Mouse (Mus musculus): Measurements from ENCODE around the gene Hexim1.
A peak's percentile ranks its signal among the peaks of the same experiment; 100 is the strongest.

Hexim1 gene

DNA sequence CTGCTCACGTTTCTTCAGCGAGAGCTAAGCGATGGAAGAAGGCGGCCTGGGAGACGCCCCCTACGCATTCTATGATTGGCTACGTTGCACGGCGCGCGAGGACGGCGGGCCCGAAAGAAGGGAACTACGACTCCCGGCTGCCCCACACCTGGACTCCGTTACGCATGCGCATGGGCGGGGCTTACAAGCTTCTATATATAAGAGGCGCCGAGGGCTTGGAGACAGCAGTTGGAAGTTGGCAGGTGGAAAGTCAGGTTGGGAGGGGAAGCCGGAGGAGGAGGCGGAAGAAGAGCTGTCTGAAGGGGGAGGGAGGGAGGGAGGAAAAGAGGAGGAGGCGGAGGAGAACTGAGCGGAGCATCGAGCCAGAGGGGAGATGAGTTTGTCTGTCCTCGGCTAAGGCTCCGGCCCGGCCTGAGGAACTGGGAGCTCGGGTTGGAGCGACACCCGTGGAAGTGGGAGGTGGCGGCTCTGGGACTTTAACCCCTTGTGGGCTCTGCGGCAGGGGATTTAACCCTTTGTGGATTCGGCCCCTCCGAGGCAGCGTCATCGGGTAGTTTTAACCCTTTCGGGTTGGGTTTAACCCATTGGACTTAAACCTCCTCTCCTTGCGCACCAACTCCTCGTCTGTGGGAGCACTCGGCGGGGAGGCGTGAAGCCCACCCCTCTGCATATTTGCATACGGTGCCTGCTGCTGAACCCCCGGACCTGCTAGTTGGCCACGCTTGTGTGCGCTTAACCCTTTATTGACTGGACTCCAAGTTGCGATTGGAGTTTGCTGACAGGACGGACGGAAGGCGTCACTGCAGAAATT, at the start of gene Hexim1:
TSS of gene Hexim1 (plus strand) at position 224 of the 811 bp plus-strand sequence.
- peak; percentile 100 for DNase-seq (ENCODE audit: inconsistent ontology term)

DNA sequence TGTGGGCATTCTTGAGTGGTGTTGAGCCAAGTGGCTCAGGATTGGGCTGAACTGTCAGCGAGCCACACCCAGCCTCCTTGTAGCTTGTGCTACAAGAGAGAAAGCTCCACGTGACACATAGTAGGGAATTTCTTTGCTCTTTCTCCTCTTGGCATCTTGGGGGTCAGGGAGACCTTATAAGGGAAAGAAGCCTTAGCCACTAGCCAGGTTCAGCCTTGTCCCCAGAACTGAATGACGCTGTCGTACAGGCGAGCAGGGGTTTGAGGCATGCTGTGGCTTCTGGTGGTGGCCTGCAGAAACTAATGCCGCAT, 49.0 kb upstream of the Hexim1 start:
- no peak for DNase-seq (ENCODE audit: inconsistent ontology term)

DNA sequence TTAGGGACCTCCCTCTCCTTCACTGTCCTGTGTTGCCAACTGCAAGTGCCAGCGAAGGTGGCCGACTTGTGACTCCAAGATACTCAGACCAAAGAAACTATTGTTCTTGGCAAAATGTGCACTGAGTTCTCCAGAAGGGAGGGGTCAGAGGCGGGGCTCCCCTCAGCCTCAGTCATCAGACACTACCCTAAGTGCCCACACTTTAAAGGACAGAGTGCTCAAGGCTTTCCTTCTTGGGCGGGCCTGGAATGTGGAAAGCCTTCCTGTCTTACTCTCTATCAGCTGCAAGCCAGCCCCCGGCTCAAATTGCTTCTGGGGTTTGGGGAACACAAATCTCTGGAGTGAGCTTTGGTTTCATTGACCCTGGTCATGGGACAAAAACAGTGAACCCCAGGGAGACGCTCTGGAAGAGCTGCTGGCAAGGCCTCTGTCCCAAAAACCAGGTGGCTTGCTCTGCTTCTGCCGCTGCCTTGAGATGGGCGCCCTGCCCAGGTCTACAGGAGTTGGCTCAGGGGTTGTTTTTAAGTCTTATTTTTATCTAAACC, 48.5 kb upstream of the Hexim1 start:
- DNase-seq (ENCODE audit: inconsistent ontology term) = no peak

DNA sequence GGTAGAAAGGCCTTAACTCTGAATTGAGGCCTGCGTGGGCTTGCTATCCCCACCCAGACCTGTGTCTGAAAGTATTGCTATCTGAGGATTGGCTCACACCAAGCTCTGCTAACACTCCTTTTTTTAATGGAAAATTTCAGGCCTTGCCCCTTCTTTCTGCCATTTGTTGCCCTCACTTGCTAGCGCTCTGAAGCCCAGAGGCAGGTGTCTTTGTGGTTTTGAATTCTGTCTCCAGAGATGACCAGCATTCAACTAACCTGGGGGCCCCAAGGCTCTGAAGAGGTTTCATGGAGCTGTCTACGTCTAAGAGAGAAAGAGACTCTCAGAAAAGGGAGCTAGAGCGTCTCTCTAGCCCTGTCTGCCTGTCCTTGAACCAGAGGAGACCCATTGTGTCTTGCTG, 47.8 kb upstream of the Hexim1 start:
- no peak for DNase-seq (ENCODE audit: inconsistent ontology term)

DNA sequence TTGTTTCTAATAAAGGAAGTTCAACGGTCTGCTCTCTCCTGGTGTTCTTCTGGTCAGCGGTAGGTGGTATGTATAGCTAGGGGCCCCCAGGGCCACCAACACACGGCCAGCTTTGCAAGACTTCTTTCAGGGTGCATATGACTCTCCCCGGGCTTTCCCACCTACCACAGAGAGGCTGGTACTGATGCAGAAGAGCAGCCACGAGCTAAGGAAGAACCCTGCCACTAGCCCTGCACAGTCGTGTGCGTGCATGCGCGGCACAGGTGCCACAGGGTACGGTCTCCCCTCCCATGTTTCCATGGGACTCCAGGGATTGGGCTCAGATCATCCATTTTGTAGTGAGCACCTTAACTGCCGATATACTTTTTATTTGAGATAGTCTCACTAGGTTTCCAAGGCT, 47.1 kb upstream of the Hexim1 start:
- no peak for DNase-seq (ENCODE audit: inconsistent ontology term)

DNA sequence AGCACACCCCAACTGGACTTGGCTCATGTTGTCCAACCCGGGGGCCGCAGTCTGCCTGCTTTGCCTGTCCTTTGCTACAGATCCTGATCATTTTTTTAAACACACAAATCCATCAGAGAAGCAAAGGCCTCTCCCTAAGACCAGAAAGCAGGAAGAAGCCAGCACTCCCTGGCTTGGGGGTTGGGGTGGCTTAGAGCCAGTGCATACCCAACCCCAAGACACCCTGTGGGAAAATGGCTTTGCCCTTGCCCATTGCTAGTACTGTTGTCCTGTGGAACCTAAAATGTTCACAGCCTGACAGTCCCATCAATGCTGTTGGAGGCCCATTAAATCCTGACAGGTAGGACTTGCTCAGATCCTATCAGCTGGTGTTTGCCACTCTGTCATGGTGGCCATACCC, 46.3 kb upstream of the Hexim1 start:
- DNase-seq (ENCODE audit: inconsistent ontology term) = no peak

DNA sequence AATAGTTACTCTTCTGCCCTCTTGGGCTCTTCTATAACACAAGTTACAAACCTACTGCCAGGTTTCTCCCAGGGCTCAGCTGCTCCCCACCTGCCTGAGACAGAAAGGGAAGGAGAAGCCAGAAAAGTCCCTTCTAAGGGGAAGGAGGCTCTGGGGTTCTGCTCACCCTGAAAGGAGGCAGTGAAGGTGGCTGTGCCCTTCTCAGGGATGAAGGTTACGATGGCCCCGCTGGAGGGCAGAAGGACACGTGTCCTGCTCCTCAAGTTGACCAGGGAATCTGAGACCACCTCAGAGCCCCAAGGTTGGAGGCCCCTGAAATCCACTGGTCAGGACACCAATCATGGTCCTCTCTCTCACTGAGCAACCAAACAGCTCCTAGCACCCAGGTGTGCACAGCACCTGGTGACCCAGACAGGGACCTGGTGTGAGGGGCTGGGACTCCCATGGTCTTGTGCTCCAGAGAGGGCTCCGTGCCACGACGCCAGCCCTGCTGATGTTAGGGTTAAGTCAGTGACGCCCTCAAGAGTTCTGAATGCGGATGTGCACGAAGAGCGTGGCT, 45.6 kb upstream of the Hexim1 start:
- no peak for DNase-seq (ENCODE audit: inconsistent ontology term)

DNA sequence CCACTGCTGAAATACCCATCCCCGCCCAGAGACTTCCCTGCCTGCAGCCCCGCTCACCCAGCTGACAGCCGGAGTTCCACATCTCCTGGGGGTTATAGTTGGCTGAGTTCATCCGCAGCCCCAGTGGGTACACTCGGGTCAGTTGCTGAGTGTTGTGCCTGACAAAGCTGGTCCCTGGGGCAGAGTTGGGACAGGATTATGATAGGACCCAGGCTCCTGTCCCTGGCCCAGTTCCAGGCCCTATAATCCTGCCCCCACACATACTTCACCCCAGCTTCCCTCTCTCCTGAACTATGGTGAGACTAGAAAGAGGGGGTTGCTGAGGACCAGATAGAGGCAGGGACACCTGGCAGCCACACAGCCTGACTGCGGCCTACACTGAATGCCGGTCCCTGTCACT, 42.4 kb upstream of the Hexim1 start:
- no peak for DNase-seq (ENCODE audit: inconsistent ontology term)

DNA sequence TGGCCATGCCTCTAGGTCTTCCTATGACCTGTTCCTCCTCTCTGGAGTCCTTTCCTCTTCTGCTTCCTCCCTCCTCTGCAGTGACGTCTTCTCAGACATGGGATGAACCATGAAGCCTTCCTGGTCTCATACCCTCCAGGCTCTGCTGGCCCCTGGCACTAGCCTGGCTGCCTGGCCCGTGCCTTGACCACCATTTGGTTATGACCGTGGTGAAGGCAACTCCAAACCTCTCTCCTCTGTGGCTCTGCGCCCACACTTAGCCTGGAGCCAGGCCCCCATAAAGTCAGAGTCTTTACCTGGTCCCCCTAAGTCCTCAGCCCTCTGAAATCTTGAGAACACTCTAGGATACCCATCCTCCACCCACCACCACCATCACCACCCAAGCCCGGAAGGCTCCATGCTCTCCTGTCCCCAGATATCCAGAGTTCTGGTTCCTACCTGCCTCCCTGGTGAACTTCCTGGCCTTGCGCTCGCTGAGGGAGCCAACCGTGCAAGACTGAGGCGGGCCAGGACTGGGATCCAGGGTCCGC, 41.8 kb upstream of the Hexim1 start:
- DNase-seq (ENCODE audit: inconsistent ontology term) = no peak

DNA sequence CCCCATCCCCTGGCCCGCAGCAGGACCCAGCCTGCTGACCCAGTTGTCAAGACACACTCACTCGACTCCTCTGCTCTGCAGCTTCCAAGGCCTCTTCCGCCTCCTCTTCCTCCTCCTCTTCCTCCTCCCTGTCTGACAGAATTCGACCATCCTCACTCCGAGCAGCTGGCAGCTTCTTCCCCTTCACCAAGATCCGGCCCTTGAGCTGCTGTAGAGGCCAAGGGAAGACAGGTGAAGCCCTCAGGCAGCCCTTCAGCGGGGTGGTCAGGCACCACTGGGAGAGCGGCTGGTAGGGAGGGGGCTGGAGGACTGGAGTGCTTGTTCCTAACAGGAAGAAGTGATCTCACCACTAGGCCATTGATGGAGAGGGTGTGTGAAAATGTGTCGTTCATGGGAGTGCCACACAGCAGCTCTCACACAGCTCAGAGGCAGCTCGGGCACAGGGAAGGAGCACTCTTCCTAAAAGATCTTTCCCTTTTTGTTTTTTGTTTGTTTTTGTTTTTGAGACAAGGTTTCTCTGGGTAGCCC, 41.2 kb upstream of the Hexim1 start:
- no peak for DNase-seq (ENCODE audit: inconsistent ontology term)

DNA sequence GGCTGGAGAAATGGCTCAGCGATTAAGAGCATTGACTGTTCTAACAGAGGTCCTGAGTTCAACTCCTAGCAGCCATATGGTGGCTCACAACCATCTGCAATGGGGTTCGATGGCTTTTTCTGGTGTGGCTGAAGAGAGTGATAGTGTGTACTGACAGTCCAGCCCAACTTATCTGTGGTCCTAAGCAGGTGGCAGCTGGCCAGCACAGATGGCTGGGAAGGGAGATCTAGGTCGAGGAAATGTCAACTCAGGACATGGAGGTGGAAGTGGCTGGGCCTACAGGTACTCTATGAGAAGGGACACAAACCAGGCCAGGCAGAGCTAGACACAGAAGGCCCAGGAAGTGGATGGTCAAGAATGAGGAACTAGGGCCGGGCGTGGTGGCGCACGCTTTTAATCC, 40.0 kb upstream of the Hexim1 start:
- DNase-seq (ENCODE audit: inconsistent ontology term) = no peak

DNA sequence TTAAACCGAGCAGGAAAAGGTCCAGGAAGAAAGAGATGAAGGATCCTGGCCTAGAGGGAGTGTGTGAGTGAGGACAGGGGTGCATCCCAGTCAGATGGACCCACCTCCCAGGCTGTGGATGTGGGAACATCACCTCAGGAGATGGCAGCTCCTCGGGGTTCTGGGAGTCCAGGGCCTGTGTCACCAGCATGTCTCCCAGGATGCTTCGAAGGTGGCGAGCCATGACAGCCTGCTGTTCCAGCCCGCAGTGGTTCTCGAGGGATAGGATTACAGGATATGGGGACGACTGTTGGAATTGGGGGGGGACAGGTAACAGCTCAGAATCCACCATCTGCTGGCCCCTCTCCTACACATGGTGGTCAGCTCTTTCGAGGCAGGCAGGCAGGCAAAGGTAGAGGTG, 39.5 kb upstream of the Hexim1 start:
- DNase-seq (ENCODE audit: inconsistent ontology term) = no peak

DNA sequence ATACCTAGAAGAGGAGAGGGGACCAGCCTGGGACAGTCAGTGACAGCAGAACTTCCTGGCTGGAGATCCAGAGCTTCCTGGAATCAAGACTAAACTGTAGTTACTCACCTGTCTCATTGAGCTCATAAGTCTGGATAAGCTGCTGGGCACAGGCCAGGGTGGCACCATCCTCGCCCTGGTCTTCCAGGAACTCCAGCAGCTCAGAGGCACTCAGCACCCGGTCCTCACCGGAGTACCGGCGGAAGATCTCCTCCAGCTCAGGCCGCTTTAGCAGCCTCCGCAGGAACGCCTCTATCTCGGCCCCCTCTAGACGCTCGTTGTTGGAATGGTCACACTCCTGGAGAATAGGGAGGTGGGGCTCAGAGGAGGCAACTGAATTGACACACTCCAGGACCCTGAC, 37.9 kb upstream of the Hexim1 start:
- no peak for DNase-seq (ENCODE audit: inconsistent ontology term)

DNA sequence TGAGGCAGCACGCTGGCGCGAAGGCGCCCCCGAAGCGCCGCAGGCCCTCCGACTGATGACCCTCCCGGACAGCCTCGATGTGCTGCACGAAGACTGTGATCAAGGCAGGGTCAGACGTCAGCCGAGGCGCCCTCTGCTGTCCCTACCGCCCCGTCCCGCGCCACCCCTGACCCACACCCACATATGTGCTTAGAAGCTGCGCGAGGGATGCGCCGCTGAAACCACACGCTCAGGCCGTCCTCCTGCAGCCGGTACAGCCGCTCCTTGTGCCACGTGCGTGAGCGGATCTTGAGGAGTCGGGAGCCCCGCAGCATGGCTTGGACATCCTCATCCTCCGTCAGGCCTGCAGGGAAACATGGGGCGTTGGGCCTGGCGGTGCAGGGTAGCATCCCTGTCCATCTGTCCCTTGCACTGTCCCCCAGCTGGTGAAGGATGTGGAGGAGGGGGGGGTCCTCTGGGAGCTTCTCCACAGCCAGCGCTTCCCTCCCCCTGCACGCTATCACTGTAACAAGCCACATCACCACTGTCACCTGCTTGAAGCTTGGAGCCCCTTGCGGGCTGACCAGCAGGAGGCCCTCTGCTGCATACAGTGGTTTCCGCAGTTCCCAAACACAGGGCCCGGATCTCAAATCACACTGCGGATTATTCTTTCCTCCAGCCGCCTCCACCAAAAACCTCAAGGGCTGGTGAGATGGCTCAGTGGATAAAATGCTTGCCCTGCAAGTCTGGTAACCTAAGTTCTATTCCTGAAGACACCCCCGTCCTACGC, 35.5 kb upstream of the Hexim1 start:
- DNase-seq (ENCODE audit: inconsistent ontology term) = peak; percentile 50

DNA sequence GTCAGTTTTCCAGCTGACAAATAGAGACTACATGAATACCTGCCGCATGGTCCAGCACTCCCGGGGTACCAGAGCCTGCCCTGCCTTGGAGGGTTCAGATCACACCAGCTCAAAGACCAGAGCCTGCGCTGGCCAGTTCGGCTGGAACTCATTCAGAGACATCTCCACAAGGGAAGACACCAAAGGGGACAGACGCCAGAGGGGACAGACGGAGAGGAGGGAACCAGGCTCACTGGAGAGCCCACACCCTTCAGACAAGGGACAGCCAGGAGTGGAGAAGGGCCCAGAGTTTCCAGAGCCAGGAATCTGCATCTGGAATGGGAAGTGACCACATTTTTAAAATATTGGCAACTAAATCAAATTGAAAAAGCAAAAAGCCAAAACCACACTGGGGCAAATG, 34.4 kb upstream of the Hexim1 start:
- DNase-seq (ENCODE audit: inconsistent ontology term) = no peak

DNA sequence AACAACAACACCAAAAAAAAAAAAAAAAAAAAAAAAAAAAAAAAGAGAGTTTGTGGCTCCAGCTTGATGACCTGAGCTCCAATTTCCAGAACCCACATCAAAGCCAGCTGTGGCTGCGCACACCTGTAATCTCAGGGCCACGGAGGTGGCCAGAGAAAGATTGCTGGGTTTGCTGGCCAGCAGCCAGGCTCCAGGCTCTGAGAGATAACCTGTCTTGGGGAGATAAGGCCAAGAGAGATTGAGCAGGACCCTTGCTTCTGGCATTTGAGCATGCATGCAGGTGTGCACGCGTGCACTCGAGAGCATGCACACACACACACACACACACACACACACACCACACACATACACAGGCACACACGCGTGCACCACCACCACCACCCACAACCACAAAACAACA, 22.7 kb upstream of the Hexim1 start:
- no peak for DNase-seq (ENCODE audit: inconsistent ontology term)

DNA sequence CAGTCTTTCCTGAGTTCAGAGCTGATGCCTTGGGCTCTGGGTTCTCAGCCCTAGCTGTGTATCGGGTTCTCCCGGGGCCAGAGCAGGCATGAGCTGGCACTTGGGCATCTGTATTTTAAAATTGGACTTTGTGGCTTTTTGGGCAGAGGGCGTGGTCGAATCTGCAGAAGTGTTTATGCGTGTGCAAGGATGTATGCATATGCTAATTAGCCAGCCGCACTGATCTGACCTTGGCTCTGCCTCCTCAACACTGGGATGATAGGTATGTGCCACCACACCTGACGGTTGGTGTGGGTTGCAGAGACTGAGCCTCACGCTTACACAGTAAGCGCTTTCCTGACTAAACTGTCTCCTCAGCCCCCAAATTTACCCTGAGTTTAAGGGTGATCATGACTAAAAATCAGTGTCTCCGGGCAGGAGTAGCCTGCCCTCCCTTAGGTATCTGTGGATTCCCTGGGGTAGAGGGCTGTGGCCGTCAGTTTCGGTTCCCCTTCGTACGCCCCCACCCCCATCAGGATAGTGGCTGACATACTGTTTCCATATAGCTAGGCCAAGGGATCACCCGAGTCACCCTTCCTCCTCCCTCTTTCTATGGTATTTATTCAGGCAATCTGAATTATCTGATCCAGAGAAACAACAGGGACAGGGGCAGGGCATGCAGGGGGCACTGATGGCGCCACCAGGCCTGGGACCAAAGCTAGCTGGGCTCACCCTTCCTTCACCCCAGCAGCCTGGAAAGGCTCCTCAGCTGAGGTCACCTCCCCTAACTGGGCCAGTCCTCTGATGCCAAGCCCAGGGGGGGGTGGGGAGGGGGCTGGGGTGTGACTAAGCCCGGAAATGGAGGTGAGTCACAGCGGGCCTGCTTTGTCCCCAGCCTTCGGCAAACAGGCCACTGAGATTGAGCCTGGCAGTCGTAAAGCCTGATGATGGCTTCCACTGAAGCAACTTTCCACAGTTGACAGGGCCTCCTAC, 21.9 kb upstream of the Hexim1 start:
- peak; percentile 97 for DNase-seq (ENCODE audit: inconsistent ontology term)

DNA sequence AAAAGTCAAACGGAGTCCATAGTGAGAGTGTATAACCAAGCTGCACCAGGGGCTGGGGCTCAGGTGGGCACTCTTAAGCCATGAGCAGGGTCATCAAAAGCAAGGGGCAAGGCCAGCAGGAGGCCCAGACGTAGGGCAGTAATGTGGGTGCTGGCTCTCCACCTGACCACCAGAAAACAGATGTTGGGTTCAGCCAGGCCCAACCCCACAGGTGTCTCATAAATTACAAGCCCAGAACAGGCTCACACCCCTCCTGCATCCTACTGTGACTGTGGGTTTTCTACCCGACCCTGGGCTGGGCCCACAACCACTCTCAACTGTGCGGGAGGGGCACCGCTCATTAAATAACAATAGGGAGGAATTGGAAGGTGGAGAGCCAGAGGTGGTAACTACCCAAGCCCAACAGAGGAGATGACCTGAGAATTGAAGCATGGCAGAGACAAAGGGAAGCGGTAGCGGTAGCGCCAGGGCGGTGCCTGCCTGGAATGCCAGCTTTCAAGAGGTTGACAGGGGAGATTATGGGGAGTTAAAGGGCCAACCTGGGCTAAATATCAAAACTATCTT, 20.8 kb upstream of the Hexim1 start:
- DNase-seq (ENCODE audit: inconsistent ontology term) = no peak

DNA sequence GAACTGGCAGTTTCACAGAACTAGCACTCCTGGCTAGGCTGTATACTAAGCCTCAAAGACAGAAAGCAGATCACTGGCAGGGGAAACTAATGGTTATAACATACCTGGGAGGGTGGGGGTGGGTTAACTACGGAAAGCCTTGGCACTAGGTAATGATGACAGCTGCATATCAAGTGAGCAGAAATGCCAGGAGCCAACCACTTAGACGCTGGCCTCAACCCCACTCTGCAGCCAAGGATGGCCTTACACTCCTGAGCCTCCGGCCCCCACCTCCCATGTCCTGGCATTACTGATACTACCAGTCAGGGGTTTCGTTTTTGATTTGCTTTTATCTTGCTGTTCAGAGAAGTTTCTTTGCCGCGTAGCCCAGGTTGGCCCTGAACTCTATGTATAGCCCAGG, 20.2 kb upstream of the Hexim1 start:
- no peak for DNase-seq (ENCODE audit: inconsistent ontology term)

DNA sequence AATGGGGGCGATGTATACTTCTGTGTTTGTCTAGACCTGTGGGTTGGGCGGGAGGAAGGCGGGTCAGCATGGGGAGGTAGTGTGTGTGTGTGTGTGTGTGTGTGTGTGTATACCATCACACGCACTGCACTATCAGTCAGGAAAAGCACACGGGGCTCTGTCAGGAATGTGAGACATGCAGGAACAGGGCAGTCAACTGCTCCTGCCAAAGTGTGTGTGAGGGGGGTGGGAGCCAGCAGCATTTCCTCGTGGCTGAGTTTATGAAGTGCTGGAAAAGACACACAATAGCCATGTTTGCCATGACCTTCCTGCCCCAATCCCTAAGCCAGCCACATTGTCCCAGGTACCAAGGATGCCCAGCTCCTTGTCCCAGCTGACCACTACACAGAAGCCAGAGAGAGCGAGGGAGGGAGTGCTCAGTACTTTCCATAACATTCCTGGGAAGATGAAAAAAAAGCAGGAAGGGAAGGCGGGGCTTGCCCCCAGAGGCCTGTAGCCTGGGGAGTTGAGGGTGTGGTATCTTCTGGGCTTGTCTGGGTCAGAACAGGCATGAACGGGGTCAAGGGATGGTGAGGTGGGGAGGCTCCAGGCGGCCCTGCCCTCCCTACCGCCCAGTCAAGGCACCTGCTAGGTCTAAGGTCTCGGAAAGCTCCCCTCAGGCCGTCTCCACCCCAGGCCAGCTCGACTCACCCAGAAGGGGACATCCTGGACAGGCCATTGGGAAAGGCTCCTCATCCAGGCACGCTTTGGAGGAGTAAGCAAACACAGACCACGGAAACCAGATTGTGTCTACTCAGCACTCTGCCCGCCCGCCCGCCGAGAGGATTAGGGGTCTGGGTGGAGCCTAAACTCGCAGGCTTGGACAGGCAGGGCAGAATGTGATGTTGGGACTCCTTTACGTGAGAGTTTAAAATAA, 18.8 kb upstream of the Hexim1 start:
- DNase-seq (ENCODE audit: inconsistent ontology term) = peak; percentile 59

Measured in Muller cell, postnatal 12 days (primary cell).